ENCODE assay signal across 18 mouse cellular contexts in the genomic region with DNA sequence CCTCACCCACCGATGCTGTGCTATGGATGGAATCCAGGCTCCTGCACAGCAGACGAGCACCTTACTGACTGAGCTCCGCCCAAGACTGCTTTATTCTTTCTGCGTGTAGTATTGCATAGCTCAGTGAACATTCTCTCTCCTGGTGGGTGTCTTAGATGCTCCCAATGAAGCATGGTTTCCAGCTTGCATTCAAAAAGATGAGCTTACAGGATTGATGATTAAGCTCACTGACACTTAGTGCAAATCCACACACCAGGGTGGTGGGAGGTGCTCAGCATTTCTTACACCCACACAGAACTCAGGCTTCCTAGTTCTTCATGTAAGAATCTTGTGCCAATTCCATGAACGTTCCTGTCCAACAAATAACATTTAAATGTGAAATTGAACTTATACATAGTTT.
"Had no signal": no experiment of that assay in that cellular context is flagged by ENCODE, and none has a peak within 500 bp of the region (broad histone marks: within the 10 kb centered on the region; RNA-seq: fewer than 3 reads in every experiment).

No protein-coding gene starts in this region.

- H3K36me3 ChIP-seq: liver, embryonic 13.5 days; midbrain, embryonic 12.5 days; midbrain, embryonic 15.5 days; neural tube, embryonic 12.5 days; neural tube, embryonic 15.5 days; stomach, embryonic 15.5 days had no signal

- H3K4me3 ChIP-seq: layer of hippocampus, adult 2 months; liver, embryonic 13.5 days; midbrain, embryonic 12.5 days; midbrain, embryonic 15.5 days; neural tube, embryonic 12.5 days; neural tube, embryonic 15.5 days; stomach, embryonic 15.5 days had no signal

- H3K9me3 ChIP-seq: liver, embryonic 13.5 days; midbrain, embryonic 12.5 days; midbrain, embryonic 15.5 days; neural tube, embryonic 12.5 days; neural tube, embryonic 15.5 days; stomach, embryonic 15.5 days had no signal

- H3K4me2 ChIP-seq: liver, embryonic 13.5 days; midbrain, embryonic 12.5 days; midbrain, embryonic 15.5 days; neural tube, embryonic 12.5 days; neural tube, embryonic 15.5 days; stomach, embryonic 15.5 days had no signal

- H3K27ac ChIP-seq: kidney, postnatal 0 days; layer of hippocampus, adult 2 months; liver, embryonic 13.5 days; macrophage; midbrain, embryonic 12.5 days; midbrain, embryonic 15.5 days; neural tube, embryonic 12.5 days; neural tube, embryonic 15.5 days; stomach, embryonic 15.5 days had no signal

- DNase-seq: kidney, adult 2 months; kidney, postnatal 25 days; liver, embryonic 13.5 days; lung, adult 2 months; lung, postnatal 14 days; spleen, adult 18-20 months; thymus, adult 18-20 months; thymus, postnatal 14 days; thymus, postnatal 4 days had no signal

- H3K9ac ChIP-seq: liver, embryonic 13.5 days; midbrain, embryonic 12.5 days; midbrain, embryonic 15.5 days; neural tube, embryonic 12.5 days; neural tube, embryonic 15.5 days; stomach, embryonic 15.5 days had no signal

- H3K4me1 ChIP-seq: liver, embryonic 13.5 days; midbrain, embryonic 12.5 days; midbrain, embryonic 15.5 days; neural tube, embryonic 12.5 days; neural tube, embryonic 15.5 days; stomach, embryonic 15.5 days had no signal

- ATAC-seq: intestine, postnatal 0 days; midbrain, embryonic 15.5 days had no signal

- H3K27me3 ChIP-seq: liver, embryonic 13.5 days; midbrain, embryonic 12.5 days; midbrain, embryonic 15.5 days; neural tube, embryonic 12.5 days; neural tube, embryonic 15.5 days; stomach, embryonic 15.5 days had no signal
